Mouse (Mus musculus) embryonic facial prominence, embryonic 15.5 days (tissue): ENCODE data around the gene N4bp1. TPM values are rescaled to one million over a fixed set of nuclear protein-coding genes. Genes with fewer than 3 reads are reported as not detected.

ENCODE experiments used
- ATAC-seq: fragments of 200-750 bp; cut with Nextera tagmentation; 2 replicates; pipeline ENCODE4 v1.8.0; 2017; ENCODE audit warnings: low read depth, moderate TSS enrichment; ENCODE audit not compliant: insufficient number of reproducible peaks, low FRiP score, low TSS enrichment
- H3K27ac ChIP-seq: fragments of 300-500 bp; sonication (generic); replicated peaks from 2 replicates; pipeline ENCODE4 v1.5.1; 2015; ENCODE audit warnings: mild to moderate bottlenecking, inconsistent platforms
- H3K27me3 ChIP-seq: fragments of 300-500 bp; sonication (generic); 2 replicates; pipeline ENCODE4 v1.6.1; 2015; ENCODE audit warnings: inconsistent platforms
- H3K36me3 ChIP-seq: fragments of 300-500 bp; sonication (generic); 2 replicates; pipeline ENCODE4 v1.6.1; 2015; ENCODE audit warnings: mild to moderate bottlenecking, inconsistent platforms
- H3K4me1 ChIP-seq: fragments of 300-500 bp; sonication (generic); 2 replicates; pipeline ENCODE4 v1.6.1; 2015; ENCODE audit warnings: inconsistent platforms
- H3K4me2 ChIP-seq: fragments of 300-500 bp; sonication (generic); replicated peaks from 2 replicates; pipeline ENCODE4 v1.6.1; 2015; ENCODE audit warnings: mild to moderate bottlenecking, inconsistent platforms
- H3K4me3 ChIP-seq: fragments of 300-500 bp; sonication (generic); replicated peaks from 2 replicates; pipeline ENCODE4 v1.5.1; 2015; ENCODE audit warnings: mild to moderate bottlenecking, inconsistent platforms
- H3K9ac ChIP-seq: fragments of 300-500 bp; sonication (generic); 2 replicates; pipeline ENCODE4 v1.6.1; 2015; ENCODE audit warnings: inconsistent platforms
- H3K9me3 ChIP-seq: fragments of 300-500 bp; sonication (generic); replicated peaks from 2 replicates; pipeline ENCODE4 v1.6.1; 2016; ENCODE audit warnings: inconsistent platforms
- WGBS: fragments of 180-500 bp; shearing (Covaris S2); methylation state at CpG from one replicate; pipeline ENCODE4 v1.1.7; 2015; 5-methylcytosine and 5-hydroxymethylcytosine counted together
- polyA plus RNA-seq: library from polyadenylated mRNA; unstranded; fragments of >200 nt; fragmentation: Nextera tagmentation; extraction: Ambion mirVana; gene quantifications from 2 replicates; pipeline ENCODE4 v1.2.1, GENCODE M21; 2015

The N4bp1 gene
- 9.7 and 10.7 TPM in 2 replicates for polyA plus RNA-seq

- no peaks in the 10 kb centered on the region for H3K9me3 ChIP-seq
- peak; percentile 90 for ATAC-seq
- peak within 1 kb of the TSS; percentile 78 for H3K4me3 ChIP-seq
- peak within 1 kb of the TSS; percentile 71 for H3K4me2 ChIP-seq
- peaks cover 27% of the 10 kb centered on the region for H3K4me1 ChIP-seq
- H3K27ac ChIP-seq, result peak within 1 kb of the TSS; percentile 91
- H3K27me3 ChIP-seq, result no peaks in the 10 kb centered on the region
- under 1% methylated on average over 110 of the region's 119 CpGs for WGBS
- H3K36me3 ChIP-seq, result no peaks in the 10 kb centered on the region
- peak within 1 kb of the TSS; percentile 71 for H3K9ac ChIP-seq
These were observed at the start of gene N4bp1 for GRCm38 (mm10) chr8:86884489-86885463. TSS of gene N4bp1 (minus strand) at chr8:86885258.

DNA sequence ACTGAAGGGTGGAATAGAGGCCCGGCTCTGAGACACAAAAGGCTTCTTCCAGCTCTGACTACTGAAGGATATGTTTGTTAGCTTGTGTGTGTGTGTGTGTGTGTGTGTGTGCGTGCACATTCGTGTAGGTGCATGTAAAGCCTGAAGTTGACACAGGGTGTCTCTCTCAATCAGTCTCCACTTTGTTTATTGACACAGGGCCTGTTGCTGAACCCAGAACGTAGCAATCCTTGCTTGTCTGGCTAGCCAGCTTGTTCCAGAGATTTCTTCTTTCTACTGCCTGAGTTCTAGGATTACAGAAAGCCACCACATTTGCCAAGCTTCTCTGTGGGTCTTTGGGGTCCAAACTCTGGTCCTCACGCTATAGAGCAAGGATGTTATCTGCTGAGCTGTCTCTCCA is 49.8 kb upstream of the N4bp1 start:
- H3K9me3 ChIP-seq, result no peaks in the 10 kb centered on the region
- H3K9ac ChIP-seq, result no peak overlapping the region
- 61% methylated on average over 5 of the region's 5 CpGs for WGBS
- H3K27me3 ChIP-seq, result no peaks in the 10 kb centered on the region
- H3K4me3 ChIP-seq, result no peak overlapping the region
- H3K36me3 ChIP-seq, result no peaks in the 10 kb centered on the region
- no peak overlapping the region for H3K27ac ChIP-seq
- no peaks in the 10 kb centered on the region for H3K4me1 ChIP-seq
- no peak for ATAC-seq
- no peak overlapping the region for H3K4me2 ChIP-seq

- no peaks in the 10 kb centered on the region for H3K36me3 ChIP-seq
- H3K4me1 ChIP-seq, result no peaks in the 10 kb centered on the region
- no peak overlapping the region for H3K4me2 ChIP-seq
- H3K27ac ChIP-seq, result no peak overlapping the region
- no peak for ATAC-seq
- WGBS, result 70% methylated on average over 13 of the region's 13 CpGs
- no peaks in the 10 kb centered on the region for H3K27me3 ChIP-seq
- H3K4me3 ChIP-seq, result no peak overlapping the region
- no peak overlapping the region for H3K9ac ChIP-seq
- no peaks in the 10 kb centered on the region for H3K9me3 ChIP-seq
These were observed 49.3 kb upstream of the N4bp1 start for GRCm38 (mm10) chr8:86934393-86934792.

DNA sequence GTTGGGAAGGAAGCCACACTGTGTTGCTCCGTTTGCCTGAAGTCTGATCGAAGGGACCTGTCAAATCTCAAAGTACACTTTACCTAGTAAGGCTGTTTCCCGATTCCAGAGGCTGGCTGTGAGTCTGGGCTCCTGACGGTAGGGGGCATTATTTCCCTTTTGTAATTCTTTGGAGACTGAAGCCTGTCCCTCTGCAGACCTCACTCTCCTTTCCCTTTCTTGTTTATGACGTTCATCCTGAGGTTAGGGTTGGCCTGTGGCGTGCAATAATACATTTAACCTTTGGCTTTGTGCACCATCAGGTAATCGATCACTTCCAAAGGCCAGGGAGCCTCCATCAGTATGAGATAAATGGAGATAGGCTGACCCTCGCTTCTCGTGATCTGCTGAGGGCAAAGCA is 48.8 kb upstream of the N4bp1 start:
- no peaks in the 10 kb centered on the region for H3K27me3 ChIP-seq
- ATAC-seq, result no peak
- no peak overlapping the region for H3K4me3 ChIP-seq
- H3K27ac ChIP-seq, result no peak overlapping the region
- H3K9ac ChIP-seq, result no peak overlapping the region
- H3K4me2 ChIP-seq, result no peak overlapping the region
- 20% methylated on average over 9 of the region's 9 CpGs for WGBS
- H3K9me3 ChIP-seq, result no peaks in the 10 kb centered on the region
- H3K36me3 ChIP-seq, result no peaks in the 10 kb centered on the region
- no peaks in the 10 kb centered on the region for H3K4me1 ChIP-seq

DNA sequence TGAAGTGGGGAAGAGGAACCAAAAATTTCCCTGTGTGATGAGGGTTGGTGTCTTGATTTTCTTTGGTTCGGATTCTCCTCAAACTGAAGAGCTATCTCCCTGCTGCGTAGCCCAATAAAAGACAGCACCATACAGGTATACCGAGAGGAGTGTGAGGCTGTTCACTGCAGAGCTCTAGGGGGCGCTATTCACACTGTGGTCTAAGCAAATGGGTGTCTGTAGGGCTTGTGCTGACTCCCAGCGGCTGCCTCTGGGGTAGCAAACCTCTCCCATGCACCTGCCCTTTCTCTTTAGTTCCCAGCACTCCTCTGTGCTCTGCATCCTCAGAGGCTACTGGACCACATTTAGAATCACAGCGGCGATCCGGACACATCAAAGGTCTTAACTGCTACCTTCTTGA is 41.2 kb upstream of the N4bp1 start:
- Histone ChIP-seq H3K36me3 (no peaks in the 10 kb centered on the region), H3K9ac (no peak overlapping the region), H3K27me3 (no peaks in the 10 kb centered on the region), H3K4me2 (no peak overlapping the region), H3K27ac (no peak overlapping the region), H3K4me1 (0 out of 2 replicates have a peak, but pooled peaks cover 8% of the 10 kb centered on the region), H3K4me3 (no peak overlapping the region), H3K9me3 (no peaks in the 10 kb centered on the region)
- 61% methylated on average over 8 of the region's 8 CpGs for WGBS
- no peak for ATAC-seq

DNA sequence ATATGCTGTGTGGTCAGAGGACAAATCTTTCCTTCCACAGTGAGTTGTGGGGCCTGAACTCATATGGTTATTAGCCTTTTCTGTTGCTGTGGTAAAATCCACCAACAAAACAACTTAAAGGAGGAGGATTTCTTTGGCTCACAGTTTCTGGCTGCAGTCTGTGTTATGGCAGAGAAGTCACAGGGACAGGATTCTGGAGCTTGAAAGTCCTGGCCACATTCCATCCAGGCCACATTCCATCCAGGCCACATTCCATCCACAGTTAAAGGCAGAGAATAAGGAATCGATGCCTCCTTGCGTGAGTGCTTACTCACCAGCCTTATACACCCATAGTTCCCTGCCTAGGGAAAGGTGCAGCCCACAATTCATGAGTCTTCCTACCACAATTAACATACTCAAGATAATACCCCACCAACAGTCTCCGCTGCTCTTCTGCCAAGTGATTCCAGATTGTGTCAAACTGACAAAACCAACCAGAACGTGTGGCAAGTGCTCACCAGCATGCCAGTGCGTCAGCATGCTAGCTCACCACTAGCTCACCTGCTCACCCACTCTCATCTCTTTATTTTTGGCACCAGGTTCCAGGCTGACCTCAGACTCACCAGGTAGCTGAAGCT is 38.3 kb upstream of the N4bp1 start:
- Histone ChIP-seq H3K27ac (no peak overlapping the region), H3K4me3 (no peak overlapping the region), H3K4me1 (0 out of 2 replicates have a peak, but pooled peaks cover 8% of the 10 kb centered on the region), H3K4me2 (no peak overlapping the region), H3K9ac (no peak overlapping the region), H3K36me3 (no peaks in the 10 kb centered on the region), H3K27me3 (no peaks in the 10 kb centered on the region), H3K9me3 (no peaks in the 10 kb centered on the region)
- 47% methylated on average over 5 of the region's 5 CpGs for WGBS
- no peak for ATAC-seq

DNA sequence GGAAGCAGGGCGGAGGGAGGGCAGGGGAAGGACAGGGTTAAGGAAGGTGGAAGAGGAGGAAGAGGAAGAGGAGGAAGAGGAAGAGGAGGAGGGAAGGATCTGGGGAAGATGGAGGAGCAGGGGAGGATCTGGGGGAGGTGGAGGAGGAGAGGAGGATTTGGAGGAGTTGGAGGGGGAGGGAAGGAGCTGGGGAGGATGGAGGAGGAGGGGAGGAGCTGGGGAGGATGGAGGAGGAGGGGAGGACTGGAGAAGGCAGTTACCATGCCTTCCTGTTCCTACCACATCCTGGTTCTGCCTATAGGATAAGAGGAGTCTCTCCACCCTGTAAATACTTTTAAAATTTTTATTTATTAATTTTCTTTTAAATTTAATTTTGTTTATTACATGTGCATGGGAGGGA is 37.6 kb upstream of the N4bp1 start:
- no peaks in the 10 kb centered on the region for H3K36me3 ChIP-seq
- H3K4me2 ChIP-seq, result no peak overlapping the region
- 0 out of 2 replicates have a peak, but pooled peaks cover 8% of the 10 kb centered on the region for H3K4me1 ChIP-seq
- H3K9me3 ChIP-seq, result no peaks in the 10 kb centered on the region
- no peak overlapping the region for H3K4me3 ChIP-seq
- no peak overlapping the region for H3K9ac ChIP-seq
- no peaks in the 10 kb centered on the region for H3K27me3 ChIP-seq
- H3K27ac ChIP-seq, result no peak overlapping the region
- no peak for ATAC-seq
- WGBS, result 60% methylated on average over 1 of the region's 1 CpGs

GRCm38 (mm10) chr8:86922141-86922540 is 37.1 kb upstream of the N4bp1 start:
- 73% methylated on average over 5 of the region's 5 CpGs for WGBS
- no peak overlapping the region for H3K27ac ChIP-seq

DNA sequence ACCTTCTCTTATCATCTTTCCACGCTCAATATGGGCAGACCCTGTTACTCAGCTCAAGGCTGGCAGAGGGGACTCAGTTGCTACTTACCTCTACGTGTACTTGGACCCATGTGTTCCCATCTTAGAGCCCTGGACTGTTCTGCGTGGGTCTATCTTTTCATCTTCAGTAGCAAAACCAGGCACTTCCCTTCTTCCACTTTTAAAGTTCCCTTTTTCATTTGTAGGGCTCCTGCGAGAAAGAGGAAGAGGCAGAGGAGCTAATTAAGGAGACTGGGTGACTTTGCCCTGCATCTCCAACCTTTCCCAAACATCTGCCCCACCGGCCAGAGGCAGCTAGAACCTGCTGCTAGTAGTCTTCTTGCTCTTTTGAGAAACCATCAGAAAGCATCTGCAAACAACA is 35.9 kb upstream of the N4bp1 start:
- H3K9ac ChIP-seq, result no peak overlapping the region
- H3K9me3 ChIP-seq, result no peaks in the 10 kb centered on the region
- no peak overlapping the region for H3K27ac ChIP-seq
- H3K4me3 ChIP-seq, result no peak overlapping the region
- 59% methylated on average over 5 of the region's 5 CpGs for WGBS
- 0 out of 2 replicates have a peak, but pooled peaks cover 4% of the 10 kb centered on the region for H3K4me1 ChIP-seq
- no peak for ATAC-seq
- H3K4me2 ChIP-seq, result no peak overlapping the region
- H3K27me3 ChIP-seq, result no peaks in the 10 kb centered on the region
- no peaks in the 10 kb centered on the region for H3K36me3 ChIP-seq

More at GRCm38 (mm10) chr8:86922141-86922540, 37.1 kb upstream of the N4bp1 start:
- no peak overlapping the region for H3K4me3 ChIP-seq
- no peaks in the 10 kb centered on the region for H3K27me3 ChIP-seq
- H3K9ac ChIP-seq, result no peak overlapping the region
- H3K4me2 ChIP-seq, result no peak overlapping the region
- 0 out of 2 replicates have a peak, but pooled peaks cover 8% of the 10 kb centered on the region for H3K4me1 ChIP-seq
- no peaks in the 10 kb centered on the region for H3K9me3 ChIP-seq
- H3K36me3 ChIP-seq, result no peaks in the 10 kb centered on the region
- ATAC-seq, result no peak

DNA sequence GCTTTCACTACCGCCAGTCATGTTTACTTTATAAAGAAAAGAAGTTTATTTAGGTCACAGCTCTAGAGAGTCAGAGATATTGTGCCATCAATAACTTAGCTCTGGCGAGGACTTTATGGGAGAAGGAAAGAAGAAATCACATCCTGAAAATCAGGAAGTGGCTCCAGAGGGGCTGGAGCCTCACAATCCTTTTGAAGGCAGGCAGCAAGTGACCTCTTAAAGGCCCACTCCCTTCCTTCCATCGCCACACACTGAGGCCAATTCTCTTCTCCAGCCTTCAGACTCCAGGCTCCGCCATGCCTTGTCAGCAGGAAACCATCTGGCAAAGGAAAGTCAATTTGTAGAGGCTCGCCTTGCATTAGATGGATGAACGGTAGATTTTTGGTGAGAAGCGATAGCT is 35.4 kb upstream of the N4bp1 start:
- Histone ChIP-seq H3K9me3 (no peaks in the 10 kb centered on the region), H3K4me1 (no peaks in the 10 kb centered on the region), H3K9ac (no peak overlapping the region), H3K4me2 (no peak overlapping the region), H3K4me3 (no peak overlapping the region), H3K36me3 (no peaks in the 10 kb centered on the region), H3K27ac (no peak overlapping the region), H3K27me3 (no peaks in the 10 kb centered on the region)
- WGBS, result 40% methylated on average over 7 of the region's 7 CpGs
- no peak for ATAC-seq

GRCm38 (mm10) chr8:86920024-86920423 is 35.0 kb upstream of the N4bp1 start:
- no peaks in the 10 kb centered on the region for H3K36me3 ChIP-seq
- no peak overlapping the region for H3K27ac ChIP-seq
- no peak overlapping the region for H3K4me2 ChIP-seq
- no peak overlapping the region for H3K4me3 ChIP-seq
- H3K27me3 ChIP-seq, result no peaks in the 10 kb centered on the region
- 86% methylated on average over 7 of the region's 7 CpGs for WGBS
- H3K4me1 ChIP-seq, result no peaks in the 10 kb centered on the region
- no peaks in the 10 kb centered on the region for H3K9me3 ChIP-seq
- H3K9ac ChIP-seq, result no peak overlapping the region
- no peak for ATAC-seq
